Mouse (Mus musculus) frontal cortex, adult (tissue): Measurements from ENCODE around the gene Tmco5.

Experiments used
- ATAC-seq: cut with Nextera tagmentation; 2 replicates; pipeline ENCODE4 v1.9.2; 2017; ENCODE audit warnings: mild to moderate bottlenecking, moderate library complexity, mixed read lengths; ENCODE audit not compliant: low TSS enrichment

Gene Tmco5

GRCm38 (mm10) chr2:116878391-116878790 is at the start of gene Tmco5:
Gene Tmco5 (plus strand): TSS chr2:116878691.
- ATAC-seq: no peak

GRCm38 (mm10) chr2:116831863-116832262 is 46.6 kb upstream of the Tmco5 start:
- no peak for ATAC-seq

- no peak for ATAC-seq
Observed at GRCm38 (mm10) chr2:116837829-116838228, 40.7 kb upstream of the Tmco5 start.

- ATAC-seq: peak; percentile 97
Observed at GRCm38 (mm10) chr2:116838538-116839197, 39.8 kb upstream of the Tmco5 start.

- ATAC-seq: no peak
Observed at GRCm38 (mm10) chr2:116849980-116850636, 28.4 kb upstream of the Tmco5 start.

GRCm38 (mm10) chr2:116851356-116851755 is 27.1 kb upstream of the Tmco5 start:
- ATAC-seq: no peak

- ATAC-seq: no peak
Observed at GRCm38 (mm10) chr2:116852249-116852648, 26.2 kb upstream of the Tmco5 start.

GRCm38 (mm10) chr2:116858703-116859102 is 19.8 kb upstream of the Tmco5 start:
- no peak for ATAC-seq

- peak; percentile 53; the same call in 1 of the 2 replicates for ATAC-seq
Observed at GRCm38 (mm10) chr2:116876955-116877615, 1.4 kb upstream of the Tmco5 start.

GRCm38 (mm10) chr2:116879730-116880129 is 1.2 kb downstream of the Tmco5 start:
- peak; percentile 91 for ATAC-seq

- ATAC-seq: no peak
Observed at GRCm38 (mm10) chr2:116893316-116893987, 15.0 kb downstream of the Tmco5 start.

- ATAC-seq: peak; percentile 86
Observed at GRCm38 (mm10) chr2:116893988-116894363, 15.5 kb downstream of the Tmco5 start.

GRCm38 (mm10) chr2:116899615-116900272 is 21.3 kb downstream of the Tmco5 start:
- ATAC-seq: peak; percentile 84

GRCm38 (mm10) chr2:116900273-116900843 is 21.9 kb downstream of the Tmco5 start:
- peak; percentile 48 for ATAC-seq

GRCm38 (mm10) chr2:116908268-116908667 is 29.8 kb downstream of the Tmco5 start:
- peak; percentile 60 for ATAC-seq

- no peak for ATAC-seq
Observed at GRCm38 (mm10) chr2:116912334-116913070, 34.0 kb downstream of the Tmco5 start.

GRCm38 (mm10) chr2:116913677-116914405 is 35.4 kb downstream of the Tmco5 start:
- ATAC-seq: peak; percentile 88

- ATAC-seq: peak; percentile 36
Observed at GRCm38 (mm10) chr2:116914636-116915035, 36.1 kb downstream of the Tmco5 start.

- peak; percentile 7; the same call in 1 of the 2 replicates for ATAC-seq
Observed at GRCm38 (mm10) chr2:116918598-116918997, 40.1 kb downstream of the Tmco5 start.
